Mouse (Mus musculus): Measurements from ENCODE around the gene Ccl4.

The Ccl4 gene

GRCm38 (mm10) chr11:83657508-83657907, 4.9 kb upstream of the Ccl4 start:
- in situ Hi-C loops (cut with MboI; ENCODE audit: low pct_unique_long_range_greater_than_20kb in 1 of 2, low sequenced_read_pairs in 2 of 2, unreplicated experiment in 1 of 2) = no loop called here

GRCm38 (mm10) chr11:83658797-83659196, 3.6 kb upstream of the Ccl4 start:
- in situ Hi-C loops (cut with MboI; ENCODE audit: low pct_unique_long_range_greater_than_20kb in 1 of 2, low sequenced_read_pairs in 2 of 2, unreplicated experiment in 1 of 2) = no loop called here

- in situ Hi-C loops (cut with MboI; ENCODE audit: low pct_unique_long_range_greater_than_20kb in 1 of 2, low sequenced_read_pairs in 2 of 2, unreplicated experiment in 1 of 2) = no loop called here
Observed at GRCm38 (mm10) chr11:83663532-83663931, 1.1 kb downstream of the Ccl4 start.

- in situ Hi-C loops (cut with MboI; ENCODE audit: low pct_unique_long_range_greater_than_20kb in 1 of 2, low sequenced_read_pairs in 2 of 2, unreplicated experiment in 1 of 2) = no loop called here
Observed at GRCm38 (mm10) chr11:83671743-83672142, 9.4 kb downstream of the Ccl4 start.

- in situ Hi-C loops (cut with MboI; ENCODE audit: low pct_unique_long_range_greater_than_20kb in 1 of 2, low sequenced_read_pairs in 2 of 2, unreplicated experiment in 1 of 2) = no loop called here
Observed at GRCm38 (mm10) chr11:83675665-83676064, 13.3 kb downstream of the Ccl4 start.

- in situ Hi-C loops (cut with MboI; ENCODE audit: low pct_unique_long_range_greater_than_20kb in 1 of 2, low sequenced_read_pairs in 2 of 2, unreplicated experiment in 1 of 2) = no loop called here
Observed at GRCm38 (mm10) chr11:83689918-83690317, 27.5 kb downstream of the Ccl4 start.

- in situ Hi-C loops (cut with MboI; ENCODE audit: low pct_unique_long_range_greater_than_20kb in 1 of 2, low sequenced_read_pairs in 2 of 2, unreplicated experiment in 1 of 2) = no loop called here
Observed at GRCm38 (mm10) chr11:83692008-83692407, 29.6 kb downstream of the Ccl4 start.

GRCm38 (mm10) chr11:83703705-83704104, 41.3 kb downstream of the Ccl4 start, which contains the start of gene Wfdc17:
Wfdc17 (plus strand) TSS chr11:83703991.
- in situ Hi-C loops (cut with MboI; ENCODE audit: low pct_unique_long_range_greater_than_20kb in 1 of 2, low sequenced_read_pairs in 2 of 2, unreplicated experiment in 1 of 2) = no loop called here

- in situ Hi-C loops (cut with MboI; ENCODE audit: low pct_unique_long_range_greater_than_20kb in 1 of 2, low sequenced_read_pairs in 2 of 2, unreplicated experiment in 1 of 2) = no loop called here
Observed at GRCm38 (mm10) chr11:83708715-83709114, 46.3 kb downstream of the Ccl4 start, which contains the start of gene Wfdc18. Wfdc18 (plus strand) TSS chr11:83709015.

- in situ Hi-C loops (cut with MboI; ENCODE audit: low pct_unique_long_range_greater_than_20kb in 1 of 2, low sequenced_read_pairs in 2 of 2, unreplicated experiment in 1 of 2) = no loop called here
Observed at GRCm38 (mm10) chr11:83709683-83710082, 47.3 kb downstream of the Ccl4 start.

- in situ Hi-C loops (cut with MboI; ENCODE audit: low pct_unique_long_range_greater_than_20kb in 1 of 2, low sequenced_read_pairs in 2 of 2, unreplicated experiment in 1 of 2) = no loop called here
Observed at GRCm38 (mm10) chr11:83712671-83713070, 50.3 kb downstream of the Ccl4 start.

- in situ Hi-C loops (cut with MboI; ENCODE audit: low pct_unique_long_range_greater_than_20kb in 1 of 2, low sequenced_read_pairs in 2 of 2, unreplicated experiment in 1 of 2) = no loop called here
Observed at GRCm38 (mm10) chr11:83713925-83714324, 51.5 kb downstream of the Ccl4 start.

Data from mouse embryonic stem cell (cell line).